Mouse (Mus musculus): ENCODE data around the gene Slu7.

DNA sequence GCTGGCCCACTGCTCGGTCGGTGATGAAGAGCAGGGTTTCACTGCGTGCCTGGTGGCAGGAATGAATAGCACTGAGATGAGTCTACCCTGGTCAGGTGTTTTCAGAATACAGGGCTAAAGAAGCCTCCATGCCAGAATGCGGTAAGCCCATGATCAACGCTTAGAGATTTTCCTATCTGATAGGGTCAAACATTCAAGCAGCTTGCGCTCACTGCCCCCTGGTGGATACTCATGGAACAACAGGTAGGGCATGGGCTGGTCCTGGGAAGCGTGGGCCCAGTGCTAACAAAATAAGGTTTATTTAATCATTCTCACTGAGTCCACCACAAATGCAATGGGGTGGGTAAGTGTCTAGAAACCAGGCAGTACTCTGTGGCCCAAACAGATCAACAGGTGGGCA, 59.1 kb downstream of the Slu7 start:
- TF ChIP-seq CTCF (IDR thresholded peaks at IDR 0.05) (no peak; the same call in 1 of the 2 replicates), EP300 (IDR thresholded peaks at IDR 0.05; ENCODE audit: insufficient read depth, low read depth, low read length) (peak; percentile 47; the same call in 1 of the 2 replicates), POLR2A (IDR thresholded peaks at IDR 0.05; ENCODE audit: insufficient read depth, low read depth, low read length) (no peak)

Data from heart, adult 2 months (tissue).